Mouse (Mus musculus) neural tube, embryonic 13.5 days (tissue): ENCODE measurements around the gene Mfng. TPM values are rescaled to one million over a fixed set of nuclear protein-coding genes. Genes with fewer than 3 reads are reported as not detected.

Experiments
- ATAC-seq: fragments of 200-750 bp; cut with Nextera tagmentation; 2 replicates; pipeline ENCODE4 v1.8.0; 2017; ENCODE audit warnings: low read depth, mild to moderate bottlenecking, moderate TSS enrichment, moderate library complexity
- H3K27ac ChIP-seq: fragments of 300-500 bp; sonication (generic); replicated peaks from 2 replicates; pipeline ENCODE4 v1.5.1; 2015; ENCODE audit warnings: moderate library complexity, mild to moderate bottlenecking, inconsistent platforms
- H3K27me3 ChIP-seq: fragments of 300-500 bp; sonication (generic); 2 replicates; pipeline ENCODE4 v1.6.1; 2015; ENCODE audit warnings: mild to moderate bottlenecking, inconsistent platforms
- H3K36me3 ChIP-seq: fragments of 300-500 bp; sonication (generic); 2 replicates; pipeline ENCODE4 v1.6.1; 2015; ENCODE audit warnings: mild to moderate bottlenecking, inconsistent platforms
- H3K4me1 ChIP-seq: fragments of 300-500 bp; sonication (generic); replicated peaks from 2 replicates; pipeline ENCODE4 v1.6.1; 2015; ENCODE audit warnings: inconsistent platforms
- H3K4me2 ChIP-seq: fragments of 300-500 bp; sonication (generic); 2 replicates; pipeline ENCODE4 v1.6.1; 2015; ENCODE audit warnings: inconsistent platforms, mild to moderate bottlenecking, moderate library complexity
- H3K4me3 ChIP-seq: fragments of 300-500 bp; sonication (generic); 2 replicates; pipeline ENCODE4 v1.5.1; 2015; ENCODE audit warnings: mild to moderate bottlenecking, inconsistent platforms
- H3K9ac ChIP-seq: fragments of 300-500 bp; sonication (generic); 2 replicates; pipeline ENCODE4 v1.6.1; 2015; ENCODE audit warnings: moderate library complexity, mild to moderate bottlenecking, inconsistent platforms
- H3K9me3 ChIP-seq: fragments of 300-500 bp; sonication (generic); 2 replicates; pipeline ENCODE4 v1.6.1; 2016; ENCODE audit warnings: inconsistent platforms
- WGBS: fragments of 180-500 bp; shearing (Covaris S2); methylation state at CpG from one replicate; pipeline ENCODE4 v1.1.7; 2015; 5-methylcytosine and 5-hydroxymethylcytosine counted together
- polyA plus RNA-seq: library from polyadenylated mRNA; unstranded; fragments of >200 nt; fragmentation: Nextera tagmentation; extraction: Ambion mirVana; gene quantifications from 2 replicates; pipeline ENCODE4 v1.2.1, GENCODE M21; 2015

The Mfng gene
- polyA plus RNA-seq, result 34.2 and 34.4 TPM in 2 replicates

- Histone ChIP-seq H3K9ac (peak within 1 kb of the TSS; percentile 64), H3K36me3 (no peaks in the 10 kb centered on the region), H3K27me3 (no peaks in the 10 kb centered on the region), H3K4me2 (peak within 1 kb of the TSS; percentile 54), H3K27ac (peak within 1 kb of the TSS; percentile 90), H3K4me3 (peak within 1 kb of the TSS; percentile 34), H3K4me1 (peaks cover 61% of the 10 kb centered on the region), H3K9me3 (no peaks in the 10 kb centered on the region)
- peak; percentile 64 for ATAC-seq
- WGBS, result 3% methylated on average over 11 of the region's 11 CpGs
These were observed at the start of gene Mfng for GRCm38 (mm10) chr15:78773290-78773729. Gene Mfng, minus strand, starts transcription at chr15:78773475.

- WGBS, result 52% methylated on average over 6 of the region's 6 CpGs
- no peak for ATAC-seq
These were observed 42.8 kb upstream of the Mfng start for GRCm38 (mm10) chr15:78816074-78816391.

GRCm38 (mm10) chr15:78815314-78816073, 42.2 kb upstream of the Mfng start:
- Histone ChIP-seq H3K27ac (0 out of 2 replicates have a peak overlapping the region, but pooled peaks have one; percentile 29), H3K9me3 (no peaks in the 10 kb centered on the region), H3K4me1 (peaks cover 4% of the 10 kb centered on the region; the same call in 1 of the 2 replicates), H3K36me3 (no peaks in the 10 kb centered on the region), H3K9ac (no peak overlapping the region), H3K4me3 (no peak overlapping the region), H3K4me2 (no peak overlapping the region), H3K27me3 (no peaks in the 10 kb centered on the region)
- ATAC-seq, result no peak
- WGBS, result 46% methylated on average over 11 of the region's 11 CpGs

More at GRCm38 (mm10) chr15:78816074-78816391, 42.8 kb upstream of the Mfng start:
- Histone ChIP-seq H3K9ac (no peak overlapping the region), H3K36me3 (no peaks in the 10 kb centered on the region), H3K4me1 (peaks cover 4% of the 10 kb centered on the region; the same call in 1 of the 2 replicates), H3K4me3 (no peak overlapping the region), H3K27ac (0 out of 2 replicates have a peak overlapping the region, but pooled peaks have one; percentile 29), H3K27me3 (no peaks in the 10 kb centered on the region), H3K4me2 (no peak overlapping the region), H3K9me3 (no peaks in the 10 kb centered on the region)

GRCm38 (mm10) chr15:78813603-78814002, 40.3 kb upstream of the Mfng start:
- no peaks in the 10 kb centered on the region for H3K27me3 ChIP-seq
- no peak for ATAC-seq
- H3K4me3 ChIP-seq, result no peak overlapping the region
- H3K9me3 ChIP-seq, result no peaks in the 10 kb centered on the region
- 89% methylated on average over 4 of the region's 4 CpGs for WGBS
- no peak overlapping the region for H3K9ac ChIP-seq
- no peak overlapping the region for H3K4me2 ChIP-seq
- H3K4me1 ChIP-seq, result peaks cover 10% of the 10 kb centered on the region; the same call in 1 of the 2 replicates
- H3K27ac ChIP-seq, result no peak overlapping the region
- H3K36me3 ChIP-seq, result no peaks in the 10 kb centered on the region

- Histone ChIP-seq H3K9ac (no peak overlapping the region), H3K9me3 (no peaks in the 10 kb centered on the region), H3K4me2 (no peak overlapping the region), H3K27me3 (peaks cover 16% of the 10 kb centered on the region), H3K36me3 (no peaks in the 10 kb centered on the region), H3K27ac (no peak overlapping the region), H3K4me1 (peaks cover 10% of the 10 kb centered on the region; the same call in 1 of the 2 replicates), H3K4me3 (no peak overlapping the region)
- WGBS, result 75% methylated on average over 9 of the region's 9 CpGs
- no peak for ATAC-seq
These were observed 36.9 kb upstream of the Mfng start for GRCm38 (mm10) chr15:78810146-78810545.

GRCm38 (mm10) chr15:78809739-78810138, 36.5 kb upstream of the Mfng start:
- WGBS, result 66% methylated on average over 9 of the region's 9 CpGs
- no peak for ATAC-seq
- no peak overlapping the region for H3K27ac ChIP-seq

GRCm38 (mm10) chr15:78808980-78809379, 35.7 kb upstream of the Mfng start:
- H3K27ac ChIP-seq, result no peak overlapping the region
- no peak for ATAC-seq
- no peak overlapping the region for H3K4me2 ChIP-seq
- WGBS, result 85% methylated on average over 2 of the region's 2 CpGs
- H3K4me3 ChIP-seq, result no peak overlapping the region
- peaks cover 27% of the 10 kb centered on the region for H3K27me3 ChIP-seq
- H3K9me3 ChIP-seq, result no peaks in the 10 kb centered on the region
- H3K36me3 ChIP-seq, result no peaks in the 10 kb centered on the region
- peaks cover 13% of the 10 kb centered on the region; the same call in 1 of the 2 replicates for H3K4me1 ChIP-seq
- no peak overlapping the region for H3K9ac ChIP-seq

More at GRCm38 (mm10) chr15:78809739-78810138, 36.5 kb upstream of the Mfng start:
- Histone ChIP-seq H3K4me1 (peaks cover 10% of the 10 kb centered on the region; the same call in 1 of the 2 replicates), H3K9me3 (no peaks in the 10 kb centered on the region), H3K27me3 (peaks cover 20% of the 10 kb centered on the region), H3K4me2 (no peak overlapping the region), H3K36me3 (no peaks in the 10 kb centered on the region), H3K4me3 (no peak overlapping the region), H3K9ac (no peak overlapping the region)

- H3K4me1 ChIP-seq, result peaks cover 31% of the 10 kb centered on the region
- ATAC-seq, result no peak
- H3K27me3 ChIP-seq, result peaks cover 46% of the 10 kb centered on the region
- no peaks in the 10 kb centered on the region for H3K36me3 ChIP-seq
- H3K27ac ChIP-seq, result no peak overlapping the region
- H3K9me3 ChIP-seq, result no peaks in the 10 kb centered on the region
- H3K9ac ChIP-seq, result no peak overlapping the region
- no peak overlapping the region for H3K4me2 ChIP-seq
- no peak overlapping the region for H3K4me3 ChIP-seq
- WGBS, result 86% methylated on average over 3 of the region's 3 CpGs
These were observed 33.9 kb upstream of the Mfng start for GRCm38 (mm10) chr15:78807141-78807540.

GRCm38 (mm10) chr15:78806614-78807013, 33.3 kb upstream of the Mfng start:
- no peak for ATAC-seq
- 48% methylated on average over 2 of the region's 2 CpGs for WGBS
- H3K9ac ChIP-seq, result no peak overlapping the region

GRCm38 (mm10) chr15:78805351-78805750, 32.1 kb upstream of the Mfng start:
- Histone ChIP-seq H3K9me3 (no peaks in the 10 kb centered on the region), H3K27me3 (peaks cover 64% of the 10 kb centered on the region), H3K4me2 (no peak overlapping the region), H3K36me3 (no peaks in the 10 kb centered on the region), H3K4me3 (no peak overlapping the region), H3K27ac (no peak overlapping the region), H3K4me1 (peaks cover 35% of the 10 kb centered on the region), H3K9ac (no peak overlapping the region)
- ATAC-seq, result no peak
- 84% methylated on average over 2 of the region's 2 CpGs for WGBS

More at GRCm38 (mm10) chr15:78806614-78807013, 33.3 kb upstream of the Mfng start:
- Histone ChIP-seq H3K4me3 (no peak overlapping the region), H3K4me2 (no peak overlapping the region), H3K36me3 (no peaks in the 10 kb centered on the region), H3K4me1 (peaks cover 36% of the 10 kb centered on the region), H3K27me3 (peaks cover 51% of the 10 kb centered on the region), H3K27ac (no peak overlapping the region), H3K9me3 (no peaks in the 10 kb centered on the region)

GRCm38 (mm10) chr15:78804326-78804725, 31.1 kb upstream of the Mfng start:
- peaks cover 30% of the 10 kb centered on the region for H3K4me1 ChIP-seq
- 8% methylated on average over 6 of the region's 6 CpGs for WGBS
- no peak for ATAC-seq
- H3K4me3 ChIP-seq, result no peak overlapping the region
- no peak overlapping the region for H3K27ac ChIP-seq
- no peak overlapping the region for H3K4me2 ChIP-seq
- no peaks in the 10 kb centered on the region for H3K9me3 ChIP-seq
- H3K9ac ChIP-seq, result no peak overlapping the region
- H3K36me3 ChIP-seq, result no peaks in the 10 kb centered on the region
- H3K27me3 ChIP-seq, result peaks cover 65% of the 10 kb centered on the region

GRCm38 (mm10) chr15:78803499-78803900, 30.2 kb upstream of the Mfng start:
- 3% methylated on average over 8 of the region's 8 CpGs for WGBS
- ATAC-seq, result no peak
- H3K4me1 ChIP-seq, result peaks cover 33% of the 10 kb centered on the region
- no peak overlapping the region for H3K27ac ChIP-seq
- H3K9ac ChIP-seq, result no peak overlapping the region
- no peak overlapping the region; the same call in 1 of the 2 replicates for H3K4me2 ChIP-seq
- no peak overlapping the region for H3K4me3 ChIP-seq
- no peaks in the 10 kb centered on the region for H3K9me3 ChIP-seq
- peaks cover 66% of the 10 kb centered on the region for H3K27me3 ChIP-seq
- no peaks in the 10 kb centered on the region for H3K36me3 ChIP-seq
